Mouse (Mus musculus) heart, postnatal 14 days (tissue): ENCODE measurements around the gene Asphd1. TPM values are rescaled to one million over a fixed set of nuclear protein-coding genes. Genes with fewer than 3 reads are reported as not detected.
A peak's percentile ranks its signal among the peaks of the same experiment; 100 is the strongest.
"Not testable (repeated sequence)": the region's sequence is repeated elsewhere in the genome, so short reads cannot be mapped to it uniquely, and the experiment has no call there.

ENCODE experiments used
- DNase-seq, 2 experiments: peaks; one replicate each; pipeline ENCODE4 v3.0.0; 2021 to 2022
- intact Hi-C: fragments of 180-260 bp; cut with DNase I; formaldehyde crosslinking; loops from one replicate; pipeline ENCODE4 v1.15.1; 2025
- total RNA-seq, 2 experiments: library from RNA; stranded (reverse); gene quantifications; 2 replicates each; pipeline ENCODE4 v1.2.3; 2021

Asphd1 gene
- total RNA-seq, 2 experiments from 2014 or later = 0.60 TPM; not detected in 1

DNA sequence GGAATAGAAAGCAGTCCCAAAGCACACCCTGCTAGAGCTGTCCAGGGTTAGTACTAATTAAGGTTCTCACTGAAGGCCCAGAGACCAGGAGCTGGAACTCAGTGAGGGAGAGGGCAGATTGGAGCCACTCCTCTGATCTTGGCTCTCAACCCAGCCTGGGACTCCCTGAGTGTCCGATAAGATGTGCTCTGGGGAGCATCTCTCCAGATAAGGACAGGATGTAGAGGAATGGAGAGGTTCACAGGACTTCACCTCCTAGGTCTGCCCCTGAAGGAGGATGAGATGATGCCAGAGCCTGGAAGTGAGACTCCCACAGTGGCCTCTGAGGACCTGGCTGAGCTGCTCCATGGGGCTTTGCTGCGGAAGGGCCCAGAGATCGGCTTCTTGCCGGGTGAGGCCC lies 2.4 kb upstream of the Asphd1 start:
- DNase-seq = no peak
- intact Hi-C loops = loop anchor here (2.0 kb wide), 1 partner anchor 25 kb away; the partner anchor contains the start of gene Cdiptos

DNA sequence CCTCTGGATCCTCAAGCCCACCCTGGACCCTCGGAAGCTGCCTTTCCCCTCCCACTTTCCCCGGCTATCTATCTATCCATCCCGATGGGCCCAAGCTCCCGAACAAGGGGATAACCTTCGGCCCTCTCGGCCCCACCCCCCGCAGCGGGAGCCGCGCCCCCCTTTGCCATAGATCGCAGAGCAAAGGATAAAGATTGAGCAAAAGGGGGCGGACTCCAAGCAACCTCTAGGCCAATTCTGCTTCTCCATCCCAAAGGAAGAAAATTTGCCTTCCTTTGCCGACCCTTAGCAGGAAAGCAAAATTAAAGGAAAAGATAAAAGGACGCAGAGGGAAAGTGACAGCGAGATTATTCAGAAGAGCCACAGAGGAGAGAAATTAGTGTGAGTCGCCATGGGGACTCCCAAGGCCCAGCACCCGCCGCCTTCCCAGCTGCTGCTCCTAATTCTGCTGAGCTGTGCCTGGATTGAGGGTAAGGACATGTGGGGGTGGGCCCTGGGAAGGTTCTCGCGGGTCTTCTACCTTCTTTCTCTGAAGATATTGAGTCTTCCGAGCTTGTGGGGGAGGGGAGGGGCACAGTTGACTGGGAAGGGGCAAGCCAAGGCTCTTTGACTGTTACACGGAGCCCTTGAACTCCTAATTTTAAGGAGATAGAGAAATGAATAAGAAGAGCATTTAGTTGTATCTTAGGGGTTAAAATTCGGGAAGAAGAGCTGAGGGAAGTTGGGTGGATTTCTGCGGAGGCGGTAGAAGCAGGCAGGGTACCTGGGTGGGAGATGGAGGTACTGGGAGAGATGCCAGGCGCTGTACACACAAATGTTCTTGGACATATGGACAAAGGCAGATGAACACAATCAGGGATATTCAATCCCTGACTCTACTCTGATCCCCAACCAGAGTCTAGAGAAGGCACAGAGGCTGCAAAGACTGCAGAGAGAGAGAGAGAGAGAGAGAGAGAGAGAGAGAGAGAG lies 1.5 kb upstream of the Asphd1 start:
- intact Hi-C loops = loop anchor here (2.0 kb wide), 1 partner anchor 26 kb away; the partner anchor contains the start of gene Cdiptos
- DNase-seq = no peak

DNA sequence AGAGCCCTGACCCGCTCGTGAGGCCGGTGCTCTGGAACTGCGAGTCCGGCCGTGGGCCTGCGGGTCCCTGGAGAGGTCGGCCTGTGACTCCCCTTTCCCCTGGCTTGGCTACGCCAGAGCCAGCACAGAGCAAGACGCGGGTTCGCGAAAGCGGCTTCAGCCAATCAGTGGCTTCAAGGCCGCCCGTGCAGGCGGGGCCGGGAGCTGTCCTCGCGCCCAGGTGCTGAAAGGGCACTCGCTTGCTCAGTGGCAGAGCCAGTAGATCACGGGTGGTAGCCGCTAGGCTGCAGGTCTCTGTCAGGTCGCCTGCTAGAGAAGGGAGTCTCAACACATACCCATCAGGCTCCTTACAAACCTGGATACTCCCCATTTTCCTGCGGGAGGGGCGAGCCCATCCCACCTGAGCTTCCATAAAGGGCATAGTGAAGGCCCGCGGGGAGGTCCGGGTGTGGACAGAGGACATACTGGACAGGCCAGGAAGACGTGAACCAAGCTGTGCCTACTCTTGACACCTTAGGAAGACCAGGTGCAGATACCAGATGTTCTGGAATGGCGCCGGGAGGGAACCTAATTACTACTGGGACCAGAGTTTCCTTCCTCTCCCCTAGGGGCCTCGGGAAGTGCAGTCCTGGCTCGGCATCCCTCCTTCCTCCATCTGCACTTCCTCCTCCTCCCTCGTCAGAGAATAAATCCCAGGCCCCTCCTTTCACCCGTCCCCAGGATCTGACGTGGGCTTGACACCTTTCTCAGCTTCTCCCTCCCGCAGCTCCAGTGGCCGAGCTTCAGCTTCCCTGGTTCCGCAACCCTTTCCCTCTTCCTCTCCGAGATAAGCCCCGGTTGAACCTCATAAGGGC lies 638 bp upstream of the Asphd1 start, which contains the start of gene Sez6l2:
TSS of gene Sez6l2 (plus strand) at position 771 of the 854 bp plus-strand sequence.
- intact Hi-C loops = loop anchor here (2.0 to 5.0 kb wide), 2 partner anchors 27 to 123 kb away; partner anchors contain the start of gene Cdiptos
- DNase-seq = peak; percentile 93 to 97

- DNase-seq = no peak
- intact Hi-C loops = loop anchor here (5.0 kb wide), 1 partner anchor 121 kb away; no protein-coding TSS in a partner anchor
Measured at GRCm38 (mm10) chr7:126948626-126949025, 756 bp downstream of the Asphd1 start.

- DNase-seq = peak; percentile 44 to 59
- intact Hi-C loops = loop anchor here (2.0 to 5.0 kb wide), 2 partner anchors 119 to 158 kb away; no protein-coding TSS in a partner anchor
Measured at GRCm38 (mm10) chr7:126946530-126946929, 2.9 kb downstream of the Asphd1 start.

- DNase-seq = no peak
- intact Hi-C loops = no loop called here
Measured at GRCm38 (mm10) chr7:126941801-126942200, 7.6 kb downstream of the Asphd1 start.

DNA sequence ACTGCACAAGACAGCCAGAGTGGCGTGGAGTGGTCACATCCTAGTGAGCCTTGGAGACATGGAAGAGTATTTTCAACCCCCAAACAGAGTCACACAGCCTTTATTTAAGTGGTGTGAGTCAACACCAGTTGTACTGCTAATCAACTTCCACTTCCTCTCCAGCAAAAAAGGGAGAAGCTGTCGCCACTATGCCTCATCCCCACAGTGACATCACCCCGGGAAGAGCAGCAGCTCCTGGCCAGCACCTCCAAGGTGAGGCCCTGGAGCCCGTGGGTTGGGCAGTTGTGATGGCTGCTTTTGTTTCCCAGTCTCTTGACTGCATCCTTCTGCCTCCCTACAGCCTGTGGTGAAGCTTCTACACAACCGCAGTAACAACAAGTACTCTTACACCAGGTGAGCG lies 8.2 kb downstream of the Asphd1 start:
- intact Hi-C loops = no loop called here
- DNase-seq = no peak

- intact Hi-C loops = loop anchor here (5.0 kb wide), 1 partner anchor 35 kb away; no protein-coding TSS in a partner anchor
- DNase-seq = no peak
Measured at GRCm38 (mm10) chr7:126932652-126933051, 16.7 kb downstream of the Asphd1 start.

GRCm38 (mm10) chr7:126929046-126929445 lies 20.3 kb downstream of the Asphd1 start:
- no peak for DNase-seq
- intact Hi-C loops = loop anchor here (10.0 kb wide), 1 partner anchor 256 kb away; no protein-coding TSS in a partner anchor

GRCm38 (mm10) chr7:126928384-126929037 lies 20.9 kb downstream of the Asphd1 start, which contains the start of gene Kctd13:
Gene Kctd13, plus strand, starts transcription at chr7:126928879.
- intact Hi-C loops = loop anchor here (10.0 kb wide), 1 partner anchor 256 kb away; no protein-coding TSS in a partner anchor
- peak; percentile 97 for DNase-seq

GRCm38 (mm10) chr7:126926299-126926698 lies 23.1 kb downstream of the Asphd1 start:
- intact Hi-C loops = loop anchor here (10.0 kb wide), 1 partner anchor 259 kb away; no protein-coding TSS in a partner anchor
- DNase-seq = no peak

DNA sequence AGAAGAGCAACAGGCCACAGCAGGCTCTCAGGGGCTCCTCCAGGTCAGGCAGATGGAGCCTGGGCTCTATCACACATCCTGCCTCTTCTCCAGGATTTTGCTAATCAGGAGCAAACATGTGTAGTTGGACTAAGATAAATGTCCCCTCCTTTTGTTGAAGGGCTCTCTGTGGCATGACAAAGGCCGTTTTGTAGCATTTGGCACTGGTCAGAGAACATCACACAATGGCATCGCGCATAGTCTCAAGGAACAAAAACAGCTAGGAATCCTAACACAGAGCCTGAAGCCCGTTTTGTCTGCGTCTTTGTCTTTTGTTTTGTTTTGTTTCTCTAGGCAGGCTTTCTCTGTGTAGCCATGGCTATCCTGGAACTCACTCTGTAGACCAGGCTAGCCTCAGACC lies 25.4 kb downstream of the Asphd1 start:
- DNase-seq = no peak
- intact Hi-C loops = loop anchor here (10.0 kb wide), 1 partner anchor 261 kb away; no protein-coding TSS in a partner anchor

GRCm38 (mm10) chr7:126922624-126923060 lies 26.7 kb downstream of the Asphd1 start, which contains the start of gene Tmem219:
Gene Tmem219, minus strand, starts transcription at chr7:126922917.
- DNase-seq = peak; percentile 60 to 66
- intact Hi-C loops = loop anchor here (10.0 kb wide), 1 partner anchor 262 kb away; no protein-coding TSS in a partner anchor

- intact Hi-C loops = loop anchor here (10.0 kb wide), 1 partner anchor 263 kb away; no protein-coding TSS in a partner anchor
- no peak for DNase-seq
Measured at GRCm38 (mm10) chr7:126921563-126921962, 27.8 kb downstream of the Asphd1 start.

GRCm38 (mm10) chr7:126919973-126920372 lies 29.4 kb downstream of the Asphd1 start:
- intact Hi-C loops = loop anchor here (10.0 kb wide), 1 partner anchor 265 kb away; no protein-coding TSS in a partner anchor
- DNase-seq = no peak

- intact Hi-C loops = not testable (repeated sequence)
Measured at GRCm38 (mm10) chr7:126918356-126918755, 31.0 kb downstream of the Asphd1 start.

DNA sequence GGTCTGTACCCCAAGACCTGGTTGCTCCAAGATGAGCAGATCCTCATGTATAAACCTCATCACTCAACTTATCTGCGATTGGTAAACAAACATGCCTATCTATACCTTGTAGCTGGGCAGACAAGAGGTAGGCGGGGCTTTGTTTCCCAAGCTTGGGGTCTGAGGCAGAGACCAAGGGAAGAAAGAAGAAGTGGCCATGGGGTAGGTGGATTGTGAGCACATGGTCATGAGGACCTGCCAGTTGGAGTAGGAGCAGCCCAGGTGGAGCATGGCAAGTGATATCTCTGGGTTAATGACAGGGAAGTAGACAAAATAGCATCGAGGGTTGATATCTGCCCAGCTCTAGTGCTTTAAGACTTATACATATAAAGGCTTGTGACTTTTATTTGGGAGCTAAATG lies 34.5 kb downstream of the Asphd1 start:
- intact Hi-C loops = no loop called here
- no peak for DNase-seq

More at GRCm38 (mm10) chr7:126918356-126918755, 31.0 kb downstream of the Asphd1 start:
- DNase-seq = not testable (repeated sequence)

DNA sequence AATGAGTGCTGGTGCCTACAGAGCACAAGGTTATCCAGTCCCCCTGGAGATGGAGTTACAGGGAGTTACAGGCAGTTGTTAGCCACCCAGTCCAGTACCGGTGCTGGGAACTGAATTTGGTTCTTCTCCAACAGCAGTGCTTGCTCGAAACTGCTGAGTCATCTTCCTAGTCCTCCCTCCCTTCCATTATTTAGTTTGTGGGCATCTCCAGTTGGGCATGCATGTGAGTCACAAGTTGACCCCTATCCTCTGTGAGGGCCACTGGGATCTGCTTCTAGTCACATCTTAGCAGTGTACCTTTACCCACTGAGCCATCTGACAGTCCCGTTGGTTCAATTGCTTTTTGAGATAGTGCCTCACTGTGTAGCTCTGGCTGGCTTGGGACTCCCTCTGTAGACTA lies 43.8 kb downstream of the Asphd1 start:
- intact Hi-C loops = no loop called here
- no peak for DNase-seq

GRCm38 (mm10) chr7:126899781-126900180 lies 49.6 kb downstream of the Asphd1 start:
- intact Hi-C loops = loop anchor here (5.0 kb wide), 2 partner anchors 33 to 37 kb away; partner anchors contain the start of genes Hirip3 and Ino80e

More at GRCm38 (mm10) chr7:126899781-126900180, 49.6 kb downstream of the Asphd1 start:
- not testable (repeated sequence) for DNase-seq
